Mouse (Mus musculus): ENCODE results near the gene Mob3b.
A peak's percentile ranks its signal among the peaks of the same experiment; 100 is the strongest.

Mob3b gene

GRCm38 (mm10) chr4:35156751-35157611 lies at the start of gene Mob3b:
Gene Mob3b, minus strand, starts transcription at chr4:35157484.
- DNase-seq, result peak; percentile 72 to 74

GRCm38 (mm10) chr4:35204659-35205058 lies 47.4 kb upstream of the Mob3b start:
- no peak for DNase-seq

GRCm38 (mm10) chr4:35203724-35204123 lies 46.4 kb upstream of the Mob3b start:
- no peak for DNase-seq

- no peak for DNase-seq
Measured at GRCm38 (mm10) chr4:35201700-35202099, 44.4 kb upstream of the Mob3b start.

GRCm38 (mm10) chr4:35192725-35193124 lies 35.4 kb upstream of the Mob3b start:
- no peak for DNase-seq

GRCm38 (mm10) chr4:35189794-35190193 lies 32.5 kb upstream of the Mob3b start:
- no peak for DNase-seq

- no peak for DNase-seq
Measured at GRCm38 (mm10) chr4:35187617-35188326, 30.5 kb upstream of the Mob3b start.

- no peak for DNase-seq
Measured at GRCm38 (mm10) chr4:35177926-35178645, 20.8 kb upstream of the Mob3b start.

- no peak for DNase-seq
Measured at GRCm38 (mm10) chr4:35175566-35175965, 18.3 kb upstream of the Mob3b start.

- no peak for DNase-seq
Measured at GRCm38 (mm10) chr4:35173551-35173950, 16.3 kb upstream of the Mob3b start.

GRCm38 (mm10) chr4:35172471-35172870 lies 15.2 kb upstream of the Mob3b start:
- DNase-seq, result no peak

- DNase-seq, result no peak
Measured at GRCm38 (mm10) chr4:35169571-35170125, 12.4 kb upstream of the Mob3b start.

- no peak for DNase-seq
Measured at GRCm38 (mm10) chr4:35167855-35168254, 10.6 kb upstream of the Mob3b start.

GRCm38 (mm10) chr4:35165947-35166346 lies 8.7 kb upstream of the Mob3b start:
- DNase-seq, result no peak

- DNase-seq, result no peak
Measured at GRCm38 (mm10) chr4:35165275-35165674, 8.0 kb upstream of the Mob3b start.

- no peak for DNase-seq
Measured at GRCm38 (mm10) chr4:35157815-35158214, 531 bp upstream of the Mob3b start.

GRCm38 (mm10) chr4:35156149-35156611 lies 1.1 kb downstream of the Mob3b start:
- peak; percentile 14 to 21 for DNase-seq

- no peak for DNase-seq
Measured at GRCm38 (mm10) chr4:35155132-35155922, 2.0 kb downstream of the Mob3b start.

GRCm38 (mm10) chr4:35154051-35154450 lies 3.2 kb downstream of the Mob3b start:
- DNase-seq, result no peak

- no peak for DNase-seq
Measured at GRCm38 (mm10) chr4:35151756-35152155, 5.5 kb downstream of the Mob3b start, which contains the start of gene Ifnk. Gene Ifnk, plus strand, starts transcription at chr4:35152056.

GRCm38 (mm10) chr4:35150706-35151105 lies 6.6 kb downstream of the Mob3b start:
- no peak for DNase-seq

GRCm38 (mm10) chr4:35148326-35148725 lies 9.0 kb downstream of the Mob3b start:
- DNase-seq, result no peak

All from cerebellum, postnatal 36 days (tissue).